Mouse (Mus musculus) embryo, embryonic 9.5 days (tissue): ENCODE measurements around the gene Tex44.

Source experiments
- DNase-seq: peaks from one replicate; pipeline ENCODE4 v3.0.0-alpha.2; 2017; ENCODE audit errors: extremely low spot score

Gene Tex44

DNA sequence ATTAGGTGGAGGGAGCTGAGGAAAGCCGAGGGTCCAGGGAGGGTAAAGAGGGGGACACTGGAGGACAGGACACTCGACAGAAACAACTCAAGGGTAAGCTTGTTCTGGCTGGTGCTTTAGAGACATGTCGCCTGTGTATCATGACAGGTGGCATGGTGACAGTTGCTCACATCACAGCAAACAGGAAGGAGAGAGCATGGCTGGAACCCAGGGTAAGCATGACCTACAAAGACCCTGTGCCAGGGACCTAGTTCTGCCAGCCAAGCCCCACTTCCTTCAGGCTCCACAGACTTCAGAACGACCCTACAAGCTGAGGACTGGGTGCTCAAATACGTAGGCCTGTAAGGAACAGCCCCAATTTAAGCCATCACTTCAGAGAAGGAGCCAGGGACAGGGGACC, 2.2 kb upstream of the Tex44 start:
- no peak for DNase-seq

DNA sequence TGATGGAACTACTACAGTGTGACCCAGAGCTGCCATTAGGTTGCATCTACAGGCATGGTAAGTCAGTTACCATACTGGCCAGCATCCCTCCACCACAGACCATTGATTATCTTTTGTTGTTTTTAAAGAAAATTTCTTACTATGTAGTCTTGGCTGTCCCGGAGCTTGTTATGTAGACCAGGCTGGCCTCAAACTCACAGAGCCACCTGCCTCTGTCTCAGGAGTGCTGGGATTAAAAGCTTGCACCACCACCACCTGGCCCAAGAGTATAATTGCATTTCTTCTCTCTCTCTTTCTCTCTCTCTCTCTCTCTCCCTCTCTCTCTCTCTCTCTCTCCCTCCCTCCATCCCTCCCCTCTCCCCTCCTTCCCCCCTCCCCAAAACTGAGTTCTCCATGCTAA, 1.8 kb upstream of the Tex44 start:
- no peak for DNase-seq

DNA sequence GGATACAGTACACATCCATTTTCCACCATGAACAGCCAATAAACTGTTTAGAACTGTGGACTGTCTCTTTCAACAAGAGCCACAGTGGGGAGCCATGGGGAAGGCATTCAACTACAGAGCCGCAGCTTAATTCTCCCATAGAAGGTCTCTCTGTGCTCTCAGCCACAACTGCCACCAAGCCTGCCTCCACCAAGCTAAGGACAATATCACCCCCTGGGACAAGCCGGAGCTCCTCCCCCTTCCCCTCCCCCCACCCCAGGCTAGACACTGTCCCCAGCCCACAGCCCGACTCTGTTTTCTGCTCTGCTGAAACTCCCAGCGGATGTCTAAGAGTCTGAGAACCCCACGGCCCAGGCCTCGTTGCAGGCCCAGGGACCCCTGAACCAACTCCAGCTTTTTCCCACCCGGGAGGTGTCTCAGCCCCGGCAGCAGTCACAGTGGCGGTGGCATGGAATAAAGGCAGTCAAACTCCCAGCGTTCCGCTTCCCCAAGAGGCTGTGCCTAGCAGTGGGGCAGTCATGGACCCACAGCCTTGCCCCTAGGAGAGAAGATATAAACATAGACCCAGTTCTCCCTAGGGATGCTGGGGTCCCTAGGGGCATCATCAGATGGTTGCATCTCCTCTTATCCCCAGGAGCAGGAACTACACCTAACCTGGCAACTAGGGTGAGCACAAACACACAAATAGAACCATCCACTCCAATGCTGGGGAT, 1.1 kb upstream of the Tex44 start:
- peak; percentile 44 for DNase-seq

DNA sequence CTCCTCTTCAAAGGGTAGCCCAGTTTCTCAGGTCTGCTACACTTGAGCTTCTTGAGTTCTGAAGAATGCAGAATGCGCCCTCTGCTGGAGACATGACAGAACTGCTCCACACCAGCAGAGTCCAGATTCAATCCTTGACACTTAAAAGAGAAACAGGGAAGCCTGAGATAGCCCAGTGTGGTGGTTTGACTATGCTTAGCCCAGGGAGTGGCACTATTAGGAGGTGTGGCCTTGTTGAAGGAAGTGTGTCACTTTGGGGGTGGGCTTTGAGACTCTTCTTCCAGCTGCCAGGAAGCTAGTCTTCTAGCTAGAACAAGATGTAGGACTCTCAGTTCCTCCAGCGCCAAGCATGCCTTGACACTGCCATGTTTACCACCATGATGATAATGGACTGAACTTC, 3.9 kb downstream of the Tex44 start:
- DNase-seq = peak; percentile 66

DNA sequence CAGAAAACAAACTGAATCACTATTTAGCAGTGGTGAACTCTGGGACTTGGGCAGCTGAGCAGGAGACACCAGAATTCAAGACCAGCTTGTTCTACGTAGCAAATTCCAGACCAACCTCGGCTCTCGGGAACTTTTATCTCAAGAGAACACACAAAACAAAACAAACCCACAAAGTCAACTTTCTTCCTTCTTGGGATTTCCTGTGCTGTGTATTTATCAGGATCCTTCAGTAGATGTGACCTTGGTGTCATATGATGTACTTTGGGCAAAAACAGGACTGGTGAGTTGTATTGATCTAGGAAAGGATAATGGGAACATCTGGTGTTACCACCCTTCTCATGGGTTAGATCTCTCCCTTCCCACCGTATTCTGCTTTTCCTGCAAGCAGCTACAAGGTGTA, 6.6 kb downstream of the Tex44 start:
- DNase-seq = no peak

DNA sequence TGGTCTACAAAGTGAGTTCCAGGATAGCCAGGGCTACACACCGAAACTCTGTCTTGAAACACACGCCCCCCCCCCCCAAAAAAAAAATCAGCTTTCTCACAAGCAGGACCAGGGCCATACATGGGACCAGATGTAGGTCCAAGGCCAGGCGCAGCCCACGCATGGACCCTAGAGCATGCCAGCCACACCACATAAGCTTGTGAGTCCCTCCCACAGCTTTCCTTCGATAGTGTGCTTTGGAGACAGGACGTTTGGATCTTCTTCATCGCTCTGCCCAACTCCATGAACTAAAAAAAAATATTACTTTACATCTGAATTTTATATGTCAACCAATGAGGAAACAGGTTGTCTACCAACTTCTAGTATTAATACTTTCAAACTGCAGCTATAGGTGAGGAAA, 7.2 kb downstream of the Tex44 start:
- no peak for DNase-seq

DNA sequence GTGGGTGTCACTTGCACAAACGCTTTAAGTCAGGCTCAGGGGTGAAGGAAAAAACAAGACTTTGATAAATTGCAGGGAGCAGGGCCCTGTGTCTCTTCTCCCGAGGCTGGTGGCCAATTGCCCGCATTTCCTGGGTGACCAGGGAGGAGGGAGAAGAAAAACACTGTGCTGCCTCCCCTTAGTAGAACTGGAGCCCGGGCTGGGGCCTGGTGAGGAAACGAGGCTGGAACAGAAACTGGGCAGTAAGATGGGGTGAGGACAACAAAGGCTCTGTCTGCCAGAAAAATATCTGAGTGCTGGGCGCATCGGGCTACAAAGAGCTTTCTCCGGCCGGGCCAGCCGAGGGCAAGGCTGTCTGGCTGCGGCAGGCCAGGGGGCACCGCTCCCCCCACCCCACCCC, 7.9 kb downstream of the Tex44 start:
- DNase-seq = no peak

DNA sequence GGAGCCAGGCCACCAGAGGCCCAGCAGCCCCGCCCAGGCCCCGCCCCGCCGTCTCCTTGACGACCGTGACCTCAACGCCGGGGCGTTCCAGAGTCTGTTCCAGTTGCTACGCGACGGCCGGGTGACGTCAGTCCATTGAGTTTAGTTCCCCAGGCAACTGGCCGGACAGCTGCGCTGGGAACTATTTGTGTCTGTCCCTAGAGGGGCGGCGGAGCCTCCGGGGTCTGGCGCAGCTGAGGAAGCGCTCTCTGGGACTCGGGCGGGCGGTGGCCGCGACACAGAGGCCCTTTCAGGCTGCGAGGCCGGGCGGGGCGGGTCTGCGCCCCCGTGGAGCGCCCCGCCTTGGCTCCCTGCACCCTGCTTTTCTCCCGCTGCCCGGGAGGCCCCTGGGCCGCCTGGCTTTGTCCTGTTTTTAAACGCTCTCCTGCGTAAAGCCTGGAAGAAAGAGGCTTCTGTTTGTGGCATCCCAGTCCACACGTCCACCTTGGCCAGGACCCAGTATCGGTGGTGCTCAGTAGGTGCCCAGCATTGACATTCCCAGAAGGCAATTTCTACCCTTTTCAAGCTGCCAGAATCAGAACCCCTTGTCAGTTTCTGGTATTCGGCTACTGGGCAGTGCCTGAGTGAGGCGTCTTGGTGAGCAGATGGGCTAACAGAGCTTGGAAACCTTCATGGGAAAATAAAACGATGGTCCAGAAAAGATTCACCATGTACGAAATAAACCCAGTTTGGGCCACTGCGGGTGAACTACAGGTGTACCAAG, 8.5 kb downstream of the Tex44 start:
- peak; percentile 100 for DNase-seq

DNA sequence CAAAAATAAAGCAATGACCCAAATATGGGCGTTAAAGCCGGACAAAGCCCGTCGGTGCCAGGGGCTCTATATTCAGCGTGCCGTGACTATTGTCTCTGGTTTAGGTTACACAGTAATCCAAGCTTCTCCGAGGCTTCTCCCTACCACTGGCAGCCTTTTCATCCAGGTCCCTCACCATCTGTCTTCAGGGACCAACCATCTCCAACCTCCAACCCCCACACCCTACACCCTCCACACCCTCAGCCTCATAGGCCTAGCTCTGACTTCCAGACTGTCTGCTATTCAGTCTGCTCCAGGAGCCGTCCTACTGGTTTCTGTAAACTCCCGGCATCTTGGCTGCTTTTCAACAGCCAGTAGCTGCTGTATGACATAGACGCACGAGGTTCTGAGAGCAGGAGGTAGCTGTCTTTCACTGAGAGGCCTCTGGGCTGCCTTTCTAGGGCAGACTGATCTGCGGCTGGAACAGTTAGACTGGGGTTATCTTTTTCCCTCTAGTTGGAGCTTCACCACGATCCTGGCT, 9.2 kb downstream of the Tex44 start:
- DNase-seq = peak; percentile 52

DNA sequence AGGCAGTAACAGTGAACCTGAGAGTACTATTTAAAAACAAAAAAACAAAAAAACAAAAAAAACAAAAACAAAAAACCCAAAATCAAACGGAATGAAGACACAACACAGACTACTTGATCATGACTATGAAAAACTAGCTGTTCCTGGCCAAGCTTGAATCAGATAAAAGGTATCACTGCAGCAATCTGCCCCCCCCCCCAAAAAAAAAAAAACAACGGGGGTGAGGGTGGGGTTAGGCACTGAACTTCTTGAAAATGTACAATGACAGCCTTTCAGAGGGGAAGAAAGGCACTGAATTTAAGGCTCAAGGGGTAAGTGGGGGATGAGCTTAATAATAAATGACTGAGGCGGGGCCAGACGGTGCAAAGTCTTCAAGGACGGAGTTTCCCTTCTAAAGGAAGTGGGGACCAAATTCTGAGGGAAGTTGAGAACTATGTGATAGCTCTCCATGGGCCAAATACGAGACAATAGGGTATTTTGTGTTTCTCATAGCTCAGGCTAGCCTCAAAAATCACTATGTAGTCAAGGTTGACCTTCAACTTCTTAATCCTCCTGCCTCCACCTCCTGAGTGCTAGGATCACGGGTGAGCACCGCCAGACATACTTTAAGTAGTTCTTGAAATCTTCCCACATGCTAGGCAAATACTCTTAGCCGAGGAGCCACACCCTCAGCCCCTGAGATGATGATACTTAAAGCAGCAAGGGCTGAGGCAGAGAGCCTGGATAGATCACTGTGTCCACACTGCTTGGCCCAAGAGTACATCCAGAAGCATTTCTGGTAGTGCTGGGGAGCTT, 11.3 kb downstream of the Tex44 start:
- DNase-seq = no peak

DNA sequence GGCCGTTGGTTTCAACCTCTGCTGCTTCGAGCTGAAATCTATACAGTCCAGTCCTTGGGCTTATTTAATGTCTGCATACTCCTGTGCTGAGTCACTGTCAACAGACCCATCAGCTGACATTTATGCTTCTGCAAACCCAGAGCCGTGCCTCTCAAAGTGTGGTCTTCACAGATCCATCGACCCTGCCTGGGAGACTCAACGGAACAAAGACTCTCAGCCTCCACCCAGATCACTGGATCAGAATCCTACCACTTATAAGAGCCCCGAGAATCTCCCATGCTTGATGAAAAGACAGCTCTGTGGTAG, 11.8 kb downstream of the Tex44 start:
- DNase-seq = no peak

DNA sequence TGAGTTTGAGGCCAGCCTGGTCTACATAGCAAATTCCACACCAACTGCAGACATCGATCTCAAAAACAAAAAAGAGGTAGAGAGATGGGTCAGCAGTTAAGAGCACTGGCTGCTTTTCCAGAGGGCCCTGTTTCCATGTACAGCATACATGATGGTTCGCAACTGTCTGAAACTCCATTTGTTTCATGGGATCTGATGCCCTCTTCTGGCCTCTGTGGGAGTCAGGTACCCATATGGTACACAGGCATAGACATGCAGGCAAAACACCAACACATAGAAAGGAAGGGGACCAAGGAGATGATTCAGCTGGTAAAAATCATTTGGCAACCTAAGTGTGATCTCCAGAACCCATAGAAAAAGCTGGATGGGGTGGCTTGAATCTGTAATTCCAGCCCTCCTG, 12.4 kb downstream of the Tex44 start:
- no peak for DNase-seq

DNA sequence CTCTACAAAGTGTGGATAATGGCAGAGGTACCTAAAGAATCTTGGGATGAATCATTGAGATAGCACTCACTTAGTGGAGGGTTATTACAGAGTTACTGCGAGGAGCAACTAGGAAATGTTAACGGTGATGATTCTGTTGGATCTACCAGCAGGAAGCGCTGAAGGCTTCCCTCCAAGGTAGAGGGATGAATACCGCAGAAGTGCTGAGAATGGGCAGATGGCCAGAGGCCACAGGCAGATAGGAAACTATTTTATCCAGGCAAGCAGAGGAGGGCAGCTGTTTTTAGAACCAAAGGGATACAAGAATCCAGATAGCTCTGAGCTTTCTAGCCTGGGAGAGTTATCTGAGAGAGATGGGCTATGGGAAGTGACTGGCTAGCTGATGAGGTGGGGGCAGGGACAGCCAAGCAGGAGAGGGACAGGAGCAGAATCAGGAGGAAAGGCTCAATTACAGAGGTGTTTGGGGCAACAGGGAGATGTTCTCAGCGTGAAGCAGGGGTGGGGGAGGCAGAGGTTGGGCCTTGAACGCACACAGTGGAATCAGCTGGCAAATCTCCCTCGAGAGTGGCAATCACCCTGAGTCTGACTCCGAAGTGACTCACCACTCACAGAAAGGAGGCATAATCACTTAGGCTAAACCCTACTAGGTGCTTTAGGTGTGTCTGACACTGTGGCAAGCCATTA, 13.5 kb downstream of the Tex44 start:
- no peak for DNase-seq

DNA sequence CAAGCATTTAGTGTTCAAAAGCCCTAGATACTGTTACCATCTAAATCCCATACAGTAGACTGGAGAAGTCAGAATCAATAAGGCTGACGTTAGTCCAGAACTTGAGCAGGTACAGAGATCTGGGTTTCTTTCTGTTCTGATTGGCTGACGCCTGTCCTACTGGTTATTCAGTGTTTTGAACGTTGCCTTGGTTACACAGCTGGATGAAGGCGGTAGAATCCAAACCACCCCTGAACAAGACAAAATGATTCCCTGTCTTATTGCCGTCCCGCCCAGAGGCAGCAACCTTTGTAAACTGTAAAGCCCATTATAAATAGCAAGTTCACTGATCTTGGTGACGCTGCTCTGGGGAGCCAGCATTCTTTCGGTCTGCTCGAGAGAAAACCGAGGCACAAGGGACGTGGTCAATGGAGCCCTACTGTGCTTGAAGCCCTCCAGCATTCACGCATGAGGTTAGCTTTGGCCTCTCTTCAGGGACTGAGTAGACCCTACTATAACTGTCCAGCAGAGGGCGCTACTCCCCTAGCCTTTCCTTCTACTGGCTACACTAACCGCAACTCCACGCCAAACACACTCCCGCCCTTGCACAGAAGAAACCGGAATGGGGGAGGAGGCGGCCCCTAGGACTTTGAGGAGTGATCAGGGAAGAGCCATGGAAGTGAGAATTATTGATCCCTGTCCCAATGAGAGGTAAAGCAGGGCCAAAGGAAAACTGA, 14.2 kb downstream of the Tex44 start:
- DNase-seq = peak; percentile 94

DNA sequence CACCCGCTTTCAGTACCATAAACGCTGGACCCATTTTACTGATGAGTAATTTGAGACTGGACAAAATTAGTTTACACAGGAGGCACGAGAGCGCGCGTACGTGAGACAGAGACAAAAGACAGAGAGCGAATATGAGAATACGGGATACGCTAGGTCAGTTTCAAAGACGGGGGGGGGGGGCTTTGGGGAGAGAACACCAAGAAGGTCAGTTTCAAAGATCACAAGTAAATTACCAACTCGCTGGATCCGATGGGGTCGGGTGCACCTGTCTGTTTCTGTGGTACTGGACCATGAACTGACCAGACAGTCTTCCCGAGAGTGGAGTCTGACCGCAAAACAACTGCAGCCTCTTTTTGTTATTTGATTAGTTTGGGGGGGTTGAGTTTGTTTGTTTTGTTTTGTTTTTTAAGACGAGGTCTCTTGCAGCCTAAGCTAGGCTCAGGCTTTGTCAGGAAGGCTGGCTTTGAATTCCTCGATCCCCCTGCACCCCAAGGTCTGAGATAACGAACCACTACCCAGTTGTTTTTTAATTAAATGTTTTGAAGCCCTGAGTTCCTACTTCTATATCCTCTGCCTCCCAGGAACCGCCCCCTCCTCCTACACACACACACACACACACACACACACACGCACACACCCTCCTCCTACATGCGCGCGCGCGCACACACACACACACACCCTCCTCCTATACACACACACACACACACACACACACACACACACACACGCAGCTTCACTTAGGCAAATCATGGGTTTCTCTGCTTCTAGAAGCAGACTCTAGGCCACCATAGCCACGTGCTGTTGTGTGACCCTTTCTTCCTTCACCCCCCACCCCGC, 15.0 kb downstream of the Tex44 start:
- peak; percentile 86 for DNase-seq

DNA sequence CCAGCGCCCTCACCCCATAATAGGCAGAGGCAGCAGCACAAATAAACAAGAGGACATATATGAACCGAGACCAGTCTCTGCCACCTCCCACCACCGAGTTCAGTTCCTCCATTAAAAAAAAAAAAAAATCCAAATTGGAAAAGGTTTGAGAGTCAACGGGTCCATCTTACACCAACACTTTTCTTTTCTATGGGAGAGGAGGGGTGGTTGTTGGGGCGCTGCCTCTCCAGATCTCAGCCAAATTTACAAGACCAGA, 15.5 kb downstream of the Tex44 start:
- DNase-seq = no peak

DNA sequence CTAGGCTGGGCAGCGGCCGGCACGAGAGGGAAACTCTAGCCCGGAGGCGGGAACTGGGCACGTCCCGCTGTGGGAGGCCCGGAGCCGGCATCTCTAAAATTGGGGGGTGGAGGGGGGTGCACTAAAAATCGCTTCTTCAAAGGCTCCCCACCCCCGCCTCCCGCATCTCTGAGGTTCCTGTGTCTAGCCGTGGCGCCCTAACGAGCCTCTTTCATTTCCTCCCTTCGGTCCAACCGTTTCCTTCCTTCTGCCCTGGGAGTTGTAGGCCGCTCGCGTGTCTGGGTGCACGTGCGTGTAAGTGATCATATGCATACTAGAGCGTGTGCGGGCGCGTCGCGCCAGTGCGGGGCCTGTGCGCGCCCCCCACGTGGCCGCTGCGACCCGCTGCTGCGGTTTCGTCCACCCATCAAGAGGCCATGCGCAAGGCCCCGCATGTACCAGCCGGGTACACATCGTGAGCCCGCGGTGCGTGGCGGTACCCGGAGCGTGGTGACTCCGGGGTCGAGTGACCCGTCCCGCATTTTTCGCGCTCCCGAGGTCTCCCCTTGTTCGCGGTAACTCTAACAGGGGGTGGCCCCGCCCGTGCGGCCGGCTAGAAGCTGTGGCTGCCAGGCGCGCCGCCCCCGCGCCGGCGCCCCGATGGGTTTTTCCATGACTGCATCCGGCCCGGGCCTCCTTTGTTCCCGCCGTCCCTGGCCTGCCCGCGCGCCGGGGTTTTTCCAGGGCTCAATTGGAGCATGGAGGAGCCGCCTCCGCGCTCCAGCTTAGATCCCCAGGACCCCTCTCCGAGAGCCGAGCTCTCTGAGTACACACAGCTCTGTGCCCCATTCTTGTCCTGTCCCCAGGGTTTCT, 16.1 kb downstream of the Tex44 start:
- DNase-seq = peak; percentile 91

DNA sequence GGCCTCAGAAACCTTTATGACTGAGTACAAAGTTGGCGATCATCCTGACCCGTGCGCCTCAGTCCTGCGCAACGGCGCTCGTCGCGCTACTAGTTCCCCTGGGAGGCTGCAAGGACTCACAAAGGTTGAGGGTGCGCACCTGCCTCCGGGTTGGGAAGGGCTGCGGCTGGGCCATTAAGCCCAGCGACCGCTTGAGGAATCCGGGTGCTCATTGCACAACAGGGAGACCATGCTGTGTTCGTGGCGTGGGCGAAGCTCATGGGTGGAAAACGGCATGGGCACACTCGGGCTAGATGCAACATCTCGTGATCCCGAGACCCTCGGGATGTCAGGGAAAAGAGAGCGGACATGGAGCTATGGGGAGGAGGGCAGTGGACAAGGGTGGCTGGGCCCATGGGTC, 16.7 kb downstream of the Tex44 start:
- no peak for DNase-seq

DNA sequence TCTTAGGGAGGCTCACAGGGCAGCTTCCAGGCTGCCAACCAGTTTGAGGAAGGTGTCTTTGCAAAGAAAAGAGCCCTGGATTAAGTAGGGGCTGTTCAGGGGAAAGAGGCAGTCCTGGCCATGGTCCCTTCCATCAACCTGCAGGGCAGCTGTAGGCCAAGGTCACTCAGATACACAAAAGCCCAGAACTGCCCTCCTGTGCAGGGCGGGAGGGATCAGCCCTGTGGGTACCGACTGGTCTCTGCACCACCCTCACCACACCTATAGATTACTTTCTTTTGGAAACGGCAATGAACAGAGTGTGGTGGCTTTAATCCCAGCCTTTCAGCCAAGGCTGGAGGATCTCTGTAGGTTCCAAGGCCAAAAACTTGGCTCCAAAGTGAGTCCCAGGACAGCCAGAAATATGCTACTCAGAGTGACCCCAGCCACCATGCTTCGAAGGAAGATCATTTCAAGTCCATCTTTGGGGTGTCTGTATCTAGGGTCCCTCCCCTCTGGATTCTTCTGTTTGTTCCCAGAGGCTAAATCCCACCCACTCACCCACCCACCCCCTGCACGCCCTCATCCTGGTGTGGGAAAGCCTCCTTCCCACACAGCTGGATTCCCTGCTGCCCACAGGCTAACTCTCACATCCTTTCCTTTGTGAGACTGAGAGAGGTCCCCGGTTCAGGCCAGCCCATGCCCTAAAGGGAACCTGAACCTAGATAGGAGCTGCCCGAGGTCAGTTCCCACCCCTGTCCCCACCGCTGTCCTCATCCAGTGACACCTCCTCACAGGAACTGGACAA, 17.4 kb downstream of the Tex44 start:
- DNase-seq = no peak
